Mouse (Mus musculus) erythroblast, embryonic 14.5 days (primary cell): ENCODE data around the gene Nek8. TPM values are rescaled to one million over a fixed set of nuclear protein-coding genes. Genes with fewer than 3 reads are reported as not detected.

ENCODE experiments used
- H3K27me3 ChIP-seq: 2 replicates; pipeline ENCODE4 v1.6.1; 2012; ENCODE audit warnings: inconsistent platforms; ENCODE audit not compliant: control insufficient read depth
- H3K36me3 ChIP-seq: 2 replicates; pipeline ENCODE4 v1.6.1; 2012; ENCODE audit warnings: mild to moderate bottlenecking, inconsistent platforms; ENCODE audit not compliant: control insufficient read depth
- H3K4me1 ChIP-seq: 2 replicates; pipeline ENCODE4 v1.6.1; 2012; ENCODE audit warnings: inconsistent platforms; ENCODE audit not compliant: control insufficient read depth
- H3K4me3 ChIP-seq: replicated peaks from 2 replicates; pipeline ENCODE3; 2012; ENCODE audit warnings: moderate library complexity, mild to moderate bottlenecking, inconsistent platforms
- H3K9me3 ChIP-seq: 2 replicates; pipeline ENCODE4 v1.6.1; 2012; ENCODE audit warnings: low read length, inconsistent platforms, mixed read lengths; ENCODE audit not compliant: control insufficient read depth
- GATA1 ChIP-seq: IDR thresholded peaks from 2 replicates; pipeline ENCODE4 v1.6.1; 2012; ENCODE audit warnings: low read length, inconsistent platforms, mixed read lengths
- TAL1 ChIP-seq: IDR thresholded peaks from 3 replicates; pipeline ENCODE4 v1.6.1; 2012; ENCODE audit warnings: low read length, inconsistent platforms, mixed read lengths
- polyA plus RNA-seq: library from polyadenylated mRNA; stranded (reverse); fragments of >175 nt; gene quantifications from 2 replicates; pipeline ENCODE4 v1.2.3, GENCODE M21; 2012

Gene Nek8
- polyA plus RNA-seq, 1 experiment, result 2.0 TPM

DNA sequence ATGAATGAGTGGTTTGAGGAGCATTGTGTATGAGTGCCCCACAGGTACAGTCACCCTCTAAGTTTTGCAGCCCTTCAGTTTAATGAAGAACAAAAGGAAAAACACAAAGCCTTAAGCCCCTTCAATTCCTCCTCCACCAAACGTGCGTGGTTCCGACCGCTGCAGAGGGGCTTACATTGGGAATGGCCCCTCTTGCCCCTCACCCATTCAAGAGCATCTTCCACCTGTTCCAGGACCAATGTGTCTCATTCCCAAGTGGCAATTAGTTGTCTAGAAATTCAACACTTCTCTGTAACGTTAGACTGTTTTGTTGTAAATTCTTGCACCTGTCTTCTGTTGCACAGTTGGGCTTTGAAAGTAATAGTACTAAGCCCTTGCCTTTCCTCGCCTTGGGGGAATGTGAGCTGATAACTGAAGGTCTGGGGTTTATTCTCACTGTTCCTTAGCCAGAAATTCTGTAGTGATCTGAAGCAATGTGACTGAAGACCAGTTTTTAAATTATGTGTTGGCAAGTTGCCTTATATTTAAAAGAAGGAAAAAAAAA lies 20.2 kb downstream of the Nek8 start:
- TF ChIP-seq TAL1 (no peak), GATA1 (no peak)
- Histone ChIP-seq H3K9me3 (no peaks in the 10 kb centered on the region), H3K27me3 (no peaks in the 10 kb centered on the region), H3K4me3 (no peak overlapping the region), H3K4me1 (peaks cover 32% of the 10 kb centered on the region), H3K36me3 (peaks cover 90% of the 10 kb centered on the region)

DNA sequence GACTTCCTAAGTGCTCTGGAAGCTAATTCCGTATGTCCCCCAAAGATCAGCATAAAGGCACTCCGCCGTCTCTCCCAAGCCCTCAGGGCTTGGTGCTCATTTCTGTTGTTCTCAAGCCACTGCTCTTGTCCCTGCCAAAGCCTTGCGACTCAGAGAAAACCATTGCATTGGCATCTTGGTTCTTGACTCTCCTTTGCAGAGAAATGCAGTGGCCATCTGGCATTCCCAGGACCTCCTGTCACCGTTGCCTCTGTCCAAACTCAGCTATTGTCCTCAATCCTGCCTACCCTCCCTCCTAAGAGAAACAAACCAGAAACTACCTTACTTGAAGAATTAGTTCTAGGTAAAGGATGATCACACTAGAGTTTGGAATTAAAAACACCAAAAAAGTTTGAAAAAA lies 20.8 kb downstream of the Nek8 start:
- TF ChIP-seq TAL1, result no peak
- TF ChIP-seq GATA1, result no peak
- Histone ChIP-seq H3K36me3 (peaks cover 87% of the 10 kb centered on the region), H3K9me3 (no peaks in the 10 kb centered on the region), H3K4me3 (no peak overlapping the region), H3K4me1 (peaks cover 27% of the 10 kb centered on the region), H3K27me3 (no peaks in the 10 kb centered on the region)

DNA sequence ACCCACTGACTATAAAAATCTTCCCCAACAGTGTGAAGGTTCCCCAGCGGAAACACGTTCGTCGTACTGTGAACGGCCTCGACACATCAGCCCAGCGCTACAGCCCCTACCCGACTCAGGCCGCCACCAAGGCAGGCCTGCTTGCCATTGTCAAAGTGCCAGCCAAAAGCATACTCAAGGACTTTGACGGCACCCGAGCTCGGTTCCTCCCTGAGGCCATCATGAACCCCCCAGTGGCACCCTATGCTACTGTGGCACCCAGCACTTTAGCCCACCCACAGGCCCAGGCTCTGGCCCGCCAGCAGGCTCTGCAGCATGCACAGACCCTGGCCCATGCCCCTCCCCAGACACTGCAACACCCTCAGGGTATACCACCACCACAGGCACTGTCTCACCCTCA lies 22.7 kb downstream of the Nek8 start:
- H3K9me3 ChIP-seq, result no peaks in the 10 kb centered on the region
- H3K4me1 ChIP-seq, result peaks cover 8% of the 10 kb centered on the region
- no peak overlapping the region for H3K4me3 ChIP-seq
- peaks cover 76% of the 10 kb centered on the region for H3K36me3 ChIP-seq
- H3K27me3 ChIP-seq, result no peaks in the 10 kb centered on the region
- TF ChIP-seq TAL1, result no peak
- no peak for TF ChIP-seq GATA1

DNA sequence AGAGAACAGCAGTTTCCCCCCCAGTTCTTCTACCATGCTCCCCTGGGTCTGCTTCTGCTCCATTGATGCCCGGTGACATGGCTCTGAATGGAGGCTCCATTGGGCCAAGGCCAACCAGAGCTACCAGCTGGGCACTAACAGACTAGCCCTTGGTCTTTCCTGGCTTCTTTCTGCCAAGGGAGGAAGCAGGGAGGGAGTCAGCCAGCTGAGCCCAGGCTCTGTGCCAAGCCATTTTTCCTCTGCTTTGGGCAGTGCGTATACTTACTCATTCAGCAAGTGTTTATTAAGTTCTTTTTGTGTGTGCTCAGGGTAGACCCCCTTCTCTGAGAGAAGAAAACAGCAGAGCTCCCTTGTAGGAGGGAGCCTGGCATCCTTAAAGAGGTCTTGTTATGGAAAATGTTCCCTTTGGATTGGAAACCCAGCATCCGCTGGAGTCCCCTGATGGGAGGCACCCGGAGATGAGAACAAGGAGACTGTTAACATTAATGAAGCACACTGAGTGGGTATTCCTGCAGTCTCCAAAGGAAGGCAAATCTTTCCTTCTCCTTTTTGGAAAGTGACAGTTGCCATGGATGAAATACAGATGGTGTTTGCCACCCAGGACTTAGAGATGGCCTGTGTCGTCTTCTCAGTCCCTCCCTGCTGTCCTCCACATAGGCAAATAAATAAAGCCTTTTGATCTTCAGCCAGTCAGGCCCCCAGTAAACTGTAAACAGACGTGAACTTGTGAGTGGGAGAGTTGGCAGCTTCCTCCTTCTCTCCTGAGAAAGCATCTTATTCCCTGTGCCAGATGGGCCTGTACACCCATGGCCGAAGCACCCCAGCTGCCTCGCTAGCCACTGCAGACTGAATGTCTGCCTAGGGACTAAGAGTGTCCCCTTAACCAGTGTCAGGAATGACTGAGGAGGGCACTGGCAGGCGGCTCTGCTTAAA lies 23.9 kb downstream of the Nek8 start:
- H3K36me3 ChIP-seq, result peaks cover 71% of the 10 kb centered on the region
- no peaks in the 10 kb centered on the region for H3K27me3 ChIP-seq
- H3K4me3 ChIP-seq, result no peak overlapping the region
- peaks cover 7% of the 10 kb centered on the region for H3K4me1 ChIP-seq
- no peak for TF ChIP-seq TAL1
- no peak for TF ChIP-seq GATA1
- no peaks in the 10 kb centered on the region for H3K9me3 ChIP-seq

- TF ChIP-seq TAL1 (no peak), GATA1 (no peak)
- no peak overlapping the region for H3K4me3 ChIP-seq
- H3K36me3 ChIP-seq, result peaks cover 63% of the 10 kb centered on the region
- no peaks in the 10 kb centered on the region for H3K9me3 ChIP-seq
- H3K4me1 ChIP-seq, result peaks cover 5% of the 10 kb centered on the region
- no peaks in the 10 kb centered on the region for H3K27me3 ChIP-seq
Measured at GRCm38 (mm10) chr11:78151161-78151560, 25.3 kb downstream of the Nek8 start.

- TF ChIP-seq GATA1 (no peak), TAL1 (no peak)
- Histone ChIP-seq H3K4me1 (peaks cover 13% of the 10 kb centered on the region), H3K4me3 (no peak overlapping the region), H3K36me3 (peaks cover 47% of the 10 kb centered on the region), H3K9me3 (no peaks in the 10 kb centered on the region), H3K27me3 (no peaks in the 10 kb centered on the region)
Measured at GRCm38 (mm10) chr11:78146707-78147543, 29.6 kb downstream of the Nek8 start.

GRCm38 (mm10) chr11:78146168-78146567 lies 30.3 kb downstream of the Nek8 start:
- TF ChIP-seq TAL1, result no peak
- no peak for TF ChIP-seq GATA1
- peaks cover 47% of the 10 kb centered on the region for H3K36me3 ChIP-seq
- H3K27me3 ChIP-seq, result no peaks in the 10 kb centered on the region

GRCm38 (mm10) chr11:78143520-78143919 lies 33.0 kb downstream of the Nek8 start:
- peaks cover 37% of the 10 kb centered on the region for H3K36me3 ChIP-seq
- H3K4me1 ChIP-seq, result peaks cover 36% of the 10 kb centered on the region
- TF ChIP-seq GATA1, result no peak
- TF ChIP-seq TAL1, result no peak
- no peaks in the 10 kb centered on the region for H3K27me3 ChIP-seq
- H3K4me3 ChIP-seq, result no peak overlapping the region
- no peaks in the 10 kb centered on the region for H3K9me3 ChIP-seq

More at GRCm38 (mm10) chr11:78146168-78146567, 30.3 kb downstream of the Nek8 start:
- Histone ChIP-seq H3K9me3 (no peaks in the 10 kb centered on the region), H3K4me1 (peaks cover 20% of the 10 kb centered on the region), H3K4me3 (no peak overlapping the region)

- H3K9me3 ChIP-seq, result no peaks in the 10 kb centered on the region
- no peaks in the 10 kb centered on the region for H3K27me3 ChIP-seq
- H3K4me3 ChIP-seq, result no peak overlapping the region
- H3K36me3 ChIP-seq, result peaks cover 23% of the 10 kb centered on the region
- peak; percentile 52; the same call in 1 of the 2 replicates for TF ChIP-seq GATA1
- no peak for TF ChIP-seq TAL1
- peaks cover 34% of the 10 kb centered on the region for H3K4me1 ChIP-seq
Measured at GRCm38 (mm10) chr11:78140665-78141064, 35.8 kb downstream of the Nek8 start.
